Mouse (Mus musculus): ENCODE data around the gene Vmn1r75. TPM values are rescaled to one million over a fixed set of nuclear protein-coding genes. Genes with fewer than 3 reads are reported as not detected.

Vmn1r75 gene
- not detected for total RNA-seq (2021)
- long read RNA-seq, experiment 1, result 0 reads
- long read RNA-seq, experiment 2, result 0 reads

DNA sequence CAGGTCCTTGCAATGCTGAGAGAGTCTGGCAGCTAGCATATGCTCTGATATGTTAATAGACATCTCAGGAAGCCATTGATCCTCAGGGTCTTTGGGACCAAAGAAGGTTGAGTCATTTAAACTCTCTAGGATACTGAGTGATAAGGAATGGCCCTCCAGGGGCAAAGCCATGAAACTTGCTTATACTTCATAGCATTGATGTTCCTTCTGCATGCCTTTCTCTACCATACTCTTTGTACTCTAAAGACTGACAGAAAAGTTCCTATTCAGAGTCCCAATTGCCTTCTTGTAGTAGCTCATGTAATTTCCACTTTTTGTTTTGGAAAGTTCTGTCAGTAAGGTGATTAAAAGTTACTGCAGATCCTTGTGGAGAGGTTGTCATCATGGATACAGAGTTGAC, at the start of gene Vmn1r75:
Vmn1r75 (plus strand) TSS at position 301 of the 400 bp plus-strand sequence.
- DNase-seq, result no peak

DNA sequence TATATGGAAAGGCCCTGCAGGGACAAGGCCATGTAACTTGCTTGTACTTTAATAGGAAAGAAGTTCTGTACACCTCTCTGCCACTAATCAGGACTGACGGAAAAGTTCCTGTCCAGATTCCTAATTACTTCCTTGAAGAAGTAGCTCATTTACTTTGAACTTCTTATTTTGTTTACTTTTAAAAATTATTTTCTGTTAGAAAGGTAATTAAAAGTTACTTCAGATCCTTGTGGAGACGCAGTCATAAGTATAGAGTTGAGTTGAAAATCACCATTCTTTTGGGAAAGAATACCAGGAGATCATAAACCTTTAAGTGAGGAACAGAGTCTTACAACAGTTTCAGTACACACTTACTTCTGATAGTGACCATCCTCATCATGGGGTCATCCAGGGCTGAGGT, 40.8 kb upstream of the Vmn1r75 start, which contains the start of gene Vmn1r74:
Vmn1r74 (plus strand) TSS at position 301 of the 400 bp plus-strand sequence.
- no peak for DNase-seq

Other genes starting within 250 kb of the Vmn1r75 start
- not detected for gene Vmn1r72, start 194.5 kb upstream of the Vmn1r75 start, total RNA-seq (2021)
- gene Vmn1r73, start 144.4 kb upstream of the Vmn1r75 start, total RNA-seq (2021), result not detected
- not detected for gene Vmn1r74, start 40.6 kb upstream of the Vmn1r75 start, total RNA-seq (2021)
- gene Vmn1r76, start 63.6 kb downstream of the Vmn1r75 start, total RNA-seq (2021), result not detected
- not detected for gene Vmn1r77, start 162.1 kb downstream of the Vmn1r75 start, total RNA-seq (2021)